Mouse (Mus musculus): ENCODE measurements at regions not wholly inside any gene's neighbourhood (a gene's known extent, or its start where the extent isn't known, plus 50 kb on each side); places are given as distances from the start of the nearest gene placed in this dataset.

- DNase-seq (ENCODE audit: low read depth, low spot score), result no peak
Observed at GRCm38 (mm10) chr9:61044983-61045382, 250.6 kb downstream of the Uaca start.

- DNase-seq (ENCODE audit: low read depth, low spot score), result peak; percentile 40
Observed at GRCm38 (mm10) chr9:61046517-61046916, 252.2 kb downstream of the Uaca start.

GRCm38 (mm10) chr9:61047289-61047688 is 252.9 kb downstream of the Uaca start:
- DNase-seq (ENCODE audit: low read depth, low spot score), result no peak

- no peak for DNase-seq (ENCODE audit: low read depth, low spot score)
Observed at GRCm38 (mm10) chr9:61048576-61048975, 254.2 kb downstream of the Uaca start.

- DNase-seq (ENCODE audit: low read depth, low spot score), result no peak
Observed at GRCm38 (mm10) chr9:61052621-61053020, 258.3 kb downstream of the Uaca start.

- DNase-seq (ENCODE audit: low read depth, low spot score), result no peak
Observed at GRCm38 (mm10) chr9:61054427-61054826, 260.1 kb downstream of the Uaca start.

GRCm38 (mm10) chr9:61055392-61055791 is 261.1 kb downstream of the Uaca start:
- no peak for DNase-seq (ENCODE audit: low read depth, low spot score)

- DNase-seq (ENCODE audit: low read depth, low spot score), result no peak
Observed at GRCm38 (mm10) chr9:61055928-61056730, 261.8 kb downstream of the Uaca start.

GRCm38 (mm10) chr9:61056731-61057270 is 262.5 kb downstream of the Uaca start:
- DNase-seq (ENCODE audit: low read depth, low spot score), result no peak

- DNase-seq (ENCODE audit: low read depth, low spot score), result no peak
Observed at GRCm38 (mm10) chr9:61059225-61059624, 264.9 kb downstream of the Uaca start.

GRCm38 (mm10) chr9:61060958-61061357 is 266.6 kb downstream of the Uaca start:
- no peak for DNase-seq (ENCODE audit: low read depth, low spot score)

GRCm38 (mm10) chr9:61064714-61065305 is 270.5 kb downstream of the Uaca start:
- no peak for DNase-seq (ENCODE audit: low read depth, low spot score)

GRCm38 (mm10) chr9:61069553-61070314 is 275.4 kb downstream of the Uaca start:
- no peak for DNase-seq (ENCODE audit: low read depth, low spot score)

GRCm38 (mm10) chr9:61070315-61070707 is 276.0 kb downstream of the Uaca start:
- DNase-seq (ENCODE audit: low read depth, low spot score), result no peak

GRCm38 (mm10) chr9:61070861-61071260 is 276.5 kb downstream of the Uaca start:
- DNase-seq (ENCODE audit: low read depth, low spot score), result no peak

GRCm38 (mm10) chr9:61073482-61073881 is 279.1 kb downstream of the Uaca start:
- no peak for DNase-seq (ENCODE audit: low read depth, low spot score)

GRCm38 (mm10) chr9:61075071-61075470 is 280.7 kb downstream of the Uaca start:
- no peak for DNase-seq (ENCODE audit: low read depth, low spot score)

GRCm38 (mm10) chr9:61077181-61077580 is 282.8 kb downstream of the Uaca start:
- DNase-seq (ENCODE audit: low read depth, low spot score), result no peak

- DNase-seq (ENCODE audit: low read depth, low spot score), result no peak
Observed at GRCm38 (mm10) chr9:61077807-61078206, 283.5 kb downstream of the Uaca start.

- no peak for DNase-seq (ENCODE audit: low read depth, low spot score)
Observed at GRCm38 (mm10) chr9:61081474-61082021, 287.2 kb downstream of the Uaca start.

GRCm38 (mm10) chr9:61084655-61085230 is 287.4 kb upstream of the Tle3 start:
- no peak for DNase-seq (ENCODE audit: low read depth, low spot score)

GRCm38 (mm10) chr9:61087035-61087434 is 285.1 kb upstream of the Tle3 start:
- DNase-seq (ENCODE audit: low read depth, low spot score), result no peak

Measured in retina, postnatal 7 days (tissue).